16 mouse cellular contexts compared by ENCODE assay signal in the genomic region with DNA sequence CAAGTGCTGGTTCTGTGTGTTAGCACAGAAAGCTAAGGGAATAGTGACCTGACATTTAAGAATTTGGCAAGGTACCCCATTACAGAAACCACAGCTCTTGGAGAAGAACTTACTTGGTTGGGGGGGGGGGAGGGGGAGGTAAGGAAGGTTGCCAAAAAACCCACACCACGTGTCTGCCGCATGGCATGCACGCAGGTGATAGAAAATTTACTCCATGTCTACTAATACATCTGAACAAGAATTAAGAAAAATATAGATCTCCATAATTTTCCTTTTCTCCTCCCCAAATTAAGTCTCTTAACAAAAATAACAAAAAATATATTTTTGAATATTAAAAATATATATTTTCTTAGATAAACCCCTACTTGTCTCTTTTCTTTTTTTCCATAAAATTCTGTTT.
"Had no signal": no experiment of that assay in that cellular context is flagged by ENCODE, and none has a peak within 500 bp of the region (broad histone marks: within the 10 kb centered on the region; RNA-seq: fewer than 3 reads in every experiment).

No protein-coding gene starts in this region.

- H3K36me3 ChIP-seq: neural tube, embryonic 13.5 days; neural tube, embryonic 15.5 days; stomach, embryonic 15.5 days had no signal

- H3K27me3 ChIP-seq: neural tube, embryonic 13.5 days; neural tube, embryonic 15.5 days; stomach, embryonic 15.5 days had no signal

- H3K4me1 ChIP-seq: neural tube, embryonic 15.5 days; stomach, embryonic 15.5 days had no signal

- H3K27ac ChIP-seq: neural tube, embryonic 13.5 days; neural tube, embryonic 15.5 days; stomach, embryonic 15.5 days; stomach, postnatal 0 days had no signal

- H3K9ac ChIP-seq: neural tube, embryonic 13.5 days; neural tube, embryonic 15.5 days; stomach, embryonic 15.5 days had no signal

- H3K4me3 ChIP-seq: neural tube, embryonic 13.5 days; neural tube, embryonic 15.5 days; stomach, embryonic 15.5 days had no signal

- H3K9me3 ChIP-seq: neural tube, embryonic 13.5 days; neural tube, embryonic 15.5 days; stomach, embryonic 15.5 days had no signal

- H3K4me2 ChIP-seq: neural tube, embryonic 13.5 days; neural tube, embryonic 15.5 days; stomach, embryonic 15.5 days had no signal

- DNase-seq: retina, postnatal 1 day; right cerebral cortex, adult 18-20 months; right cerebral cortex, postnatal 14 days; right cerebral cortex, postnatal 25 days; right cerebral cortex, postnatal 4 days; spleen, adult 18-20 months; thymus, adult 18-20 months; thymus, adult 2 months; thymus, postnatal 14 days; thymus, postnatal 25 days; thymus, postnatal 36 days; thymus, postnatal 4 days had no signal
